Mouse (Mus musculus) stomach, postnatal 0 days (tissue): ENCODE data around the gene Usf3. TPM values are rescaled to one million over a fixed set of nuclear protein-coding genes. Genes with fewer than 3 reads are reported as not detected.

ENCODE experiments used
- ATAC-seq: fragments of 200-750 bp; cut with Nextera tagmentation; 2 replicates; pipeline ENCODE4 v1.8.0; 2017; ENCODE audit not compliant: low FRiP score, low TSS enrichment
- DNase-seq: peaks from one replicate; pipeline ENCODE4 v3.0.0-alpha.2; 2016; ENCODE audit warnings: low spot score
- H3K27ac ChIP-seq: fragments of 300-500 bp; sonication (generic); replicated peaks from 2 replicates; pipeline ENCODE4 v1.5.1; 2014; ENCODE audit warnings: mild to moderate bottlenecking, control low read depth
- H3K27me3 ChIP-seq: fragments of 300-500 bp; sonication (generic); 2 replicates; pipeline ENCODE4 v1.6.1; 2014; ENCODE audit warnings: low read length; ENCODE audit not compliant: control insufficient read depth, insufficient read depth
- H3K36me3 ChIP-seq: fragments of 300-500 bp; sonication (generic); 2 replicates; pipeline ENCODE4 v1.6.1; 2014; ENCODE audit warnings: low read length, mixed read lengths; ENCODE audit not compliant: control insufficient read depth, insufficient read depth
- H3K4me1 ChIP-seq: fragments of 300-500 bp; sonication (generic); replicated peaks from 2 replicates; pipeline ENCODE4 v1.6.1; 2014; ENCODE audit warnings: antibody characterized with exemption; ENCODE audit not compliant: control insufficient read depth, insufficient read depth
- H3K4me2 ChIP-seq: fragments of 300-500 bp; sonication (generic); replicated peaks from 2 replicates; pipeline ENCODE4 v1.6.1; 2014; ENCODE audit warnings: low read depth, mild to moderate bottlenecking, control low read depth, moderate library complexity
- H3K4me3 ChIP-seq: fragments of 300-500 bp; sonication (generic); 2 replicates; pipeline ENCODE4 v1.5.1; 2014; ENCODE audit warnings: low read depth, low read length, control low read depth
- H3K9ac ChIP-seq: fragments of 300-500 bp; sonication (generic); 2 replicates; pipeline ENCODE4 v1.6.1; 2014; ENCODE audit warnings: mild to moderate bottlenecking, low read length, control low read depth, mixed read lengths
- H3K9me3 ChIP-seq: fragments of 300-500 bp; sonication (generic); 2 replicates; pipeline ENCODE4 v1.6.1; 2016; ENCODE audit warnings: low read length; ENCODE audit not compliant: control insufficient read depth
- CTCF ChIP-seq: IDR thresholded peaks from 2 replicates; pipeline ENCODE4 v1.5.1; 2016; ENCODE audit warnings: antibody characterized with exemption, low read depth, mild to moderate bottlenecking, moderate library complexity
- EP300 ChIP-seq: optimal IDR thresholded peaks from 2 replicates; pipeline ENCODE3; 2016; ENCODE audit warnings: antibody characterized with exemption
- WGBS: fragments of 180-500 bp; shearing (Covaris S2); extraction: QIAGEN DNeasy Blood & Tissue Kit; methylation state at CpG from one replicate; pipeline ENCODE4 v1.1.7; 2014; 5-methylcytosine and 5-hydroxymethylcytosine counted together
- polyA plus RNA-seq: library from polyadenylated mRNA; unstranded; fragments of >200 nt; fragmentation: Nextera tagmentation; extraction: Ambion mirVana; gene quantifications from 2 replicates; pipeline ENCODE4 v1.2.1, GENCODE M21; 2015

Gene Usf3
- polyA plus RNA-seq, result 1.8 and 2.0 TPM in 2 replicates

DNA sequence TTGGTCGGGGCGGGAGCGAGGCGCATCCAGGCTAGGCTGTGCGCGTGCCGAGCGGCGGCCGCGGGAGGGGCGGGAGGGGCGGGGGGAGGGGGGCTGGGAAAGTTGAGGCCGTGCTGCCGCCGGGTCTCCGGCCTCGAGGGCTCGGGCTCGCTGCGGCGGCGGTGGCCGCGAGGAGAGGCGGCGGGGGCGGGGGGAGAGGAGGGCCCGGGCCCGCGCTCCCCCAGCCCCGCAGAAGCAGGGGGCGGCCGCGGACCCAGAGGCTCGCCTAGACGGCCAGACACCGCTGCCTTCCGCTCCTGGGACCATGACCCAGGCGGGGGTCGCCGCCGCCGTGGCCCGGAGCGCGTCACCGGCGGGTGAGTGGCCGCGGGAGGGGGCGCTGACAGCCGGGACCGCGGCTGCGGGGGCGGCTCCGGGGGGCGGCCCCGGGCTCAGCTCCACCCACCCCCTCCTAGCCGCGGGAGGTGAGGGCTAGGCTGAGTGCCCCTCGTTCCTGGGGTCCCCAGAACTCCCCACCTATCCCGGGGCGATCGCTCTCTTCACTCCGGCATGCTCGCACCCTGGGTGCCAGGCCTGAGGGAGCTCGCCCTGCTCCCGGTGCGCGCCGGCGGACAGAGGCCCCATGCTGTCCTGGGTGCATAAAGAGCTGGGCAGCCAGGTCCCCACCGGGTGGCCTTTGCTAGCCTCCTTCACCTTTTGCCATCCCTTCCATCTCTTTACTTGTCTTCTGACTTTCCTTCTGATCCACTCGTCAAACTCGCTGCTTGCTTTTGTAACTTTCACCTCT is at the start of gene Usf3:
Gene Usf3, plus strand, starts transcription at position 92 of the 787 bp plus-strand sequence.
- Histone ChIP-seq H3K9ac (peak within 1 kb of the TSS; percentile 97), H3K9me3 (no peaks in the 10 kb centered on the region), H3K27ac (peak within 1 kb of the TSS; percentile 97), H3K27me3 (no peaks in the 10 kb centered on the region), H3K36me3 (no peaks in the 10 kb centered on the region), H3K4me1 (peaks cover 3% of the 10 kb centered on the region; the same call in 1 of the 2 replicates), H3K4me3 (peak within 1 kb of the TSS; percentile 93), H3K4me2 (peak within 1 kb of the TSS; percentile 84)
- TF ChIP-seq CTCF (no peak), EP300 (no peak)
- DNase-seq, result peak; percentile 63
- ATAC-seq, result peak; percentile 36
- WGBS, result 1% methylated on average over 34 of the region's 77 CpGs

GRCm38 (mm10) chr16:44123786-44124185 is 49.3 kb upstream of the Usf3 start:
- no peaks in the 10 kb centered on the region for H3K27me3 ChIP-seq
- H3K4me1 ChIP-seq, result no peaks in the 10 kb centered on the region; the same call in 1 of the 2 replicates
- H3K9ac ChIP-seq, result no peak overlapping the region
- no peak overlapping the region for H3K4me2 ChIP-seq
- DNase-seq (no peak), ATAC-seq (no peak)
- H3K9me3 ChIP-seq, result no peaks in the 10 kb centered on the region
- WGBS, result 70% methylated on average over 2 of the region's 2 CpGs
- no peak overlapping the region for H3K27ac ChIP-seq
- H3K36me3 ChIP-seq, result no peaks in the 10 kb centered on the region
- H3K4me3 ChIP-seq, result no peak overlapping the region
- TF ChIP-seq EP300, result no peak
- no peak for TF ChIP-seq CTCF

DNA sequence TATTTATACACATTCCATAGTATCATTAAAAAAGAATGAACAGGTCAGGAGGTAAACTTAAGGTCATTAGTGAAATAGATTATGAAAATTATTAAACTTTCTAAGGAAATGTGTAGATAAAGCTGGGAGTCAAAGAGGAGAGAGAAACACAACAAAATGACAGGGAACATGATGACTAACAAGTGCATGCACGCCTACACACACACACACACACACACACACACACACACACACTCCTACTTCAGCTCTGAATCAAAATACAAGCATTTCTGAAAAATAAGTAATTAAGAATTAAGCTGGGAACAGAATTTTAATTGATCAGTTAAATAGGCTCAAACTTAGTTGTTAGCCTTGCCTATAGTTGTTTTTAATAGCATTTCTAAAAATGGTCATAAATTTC is 48.3 kb upstream of the Usf3 start:
- H3K9me3 ChIP-seq, result no peaks in the 10 kb centered on the region
- DNase-seq, result no peak
- 67% methylated on average over 1 of the region's 1 CpGs for WGBS

DNA sequence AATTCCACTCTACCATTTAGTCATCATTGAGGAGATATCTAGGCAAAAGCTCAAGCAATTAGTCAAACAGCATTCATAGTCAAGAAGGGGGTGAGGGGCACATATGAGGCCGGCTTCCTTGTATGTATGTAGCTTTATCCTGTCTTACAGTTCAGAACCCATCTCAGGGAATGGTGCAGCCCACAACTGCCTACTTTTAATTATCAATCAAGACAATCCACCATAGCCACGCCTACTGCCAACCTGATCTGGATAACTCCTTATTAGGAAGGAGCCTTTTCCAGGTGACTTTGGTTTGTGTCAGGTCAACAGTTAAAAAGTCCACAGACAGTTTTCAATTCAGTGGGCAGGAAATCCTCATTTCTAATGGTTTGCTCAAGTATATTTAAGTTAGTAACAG is 47.6 kb upstream of the Usf3 start:
- TF ChIP-seq EP300 (no peak), CTCF (no peak)
- H3K27me3 ChIP-seq, result no peaks in the 10 kb centered on the region
- H3K4me3 ChIP-seq, result no peak overlapping the region
- DNase-seq (no peak), ATAC-seq (no peak)
- H3K36me3 ChIP-seq, result no peaks in the 10 kb centered on the region
- no peak overlapping the region for H3K27ac ChIP-seq
- H3K9ac ChIP-seq, result no peak overlapping the region
- H3K4me2 ChIP-seq, result no peak overlapping the region
- 85% methylated on average over 2 of the region's 2 CpGs for WGBS
- H3K9me3 ChIP-seq, result no peaks in the 10 kb centered on the region
- no peaks in the 10 kb centered on the region for H3K4me1 ChIP-seq

More for the DNA sequence above, 48.3 kb upstream of the Usf3 start:
- TF ChIP-seq CTCF (no peak), EP300 (no peak)
- no peak overlapping the region for H3K9ac ChIP-seq
- no peak overlapping the region for H3K4me3 ChIP-seq
- ATAC-seq, result no peak
- no peaks in the 10 kb centered on the region for H3K4me1 ChIP-seq
- no peak overlapping the region for H3K4me2 ChIP-seq
- H3K27ac ChIP-seq, result no peak overlapping the region
- no peaks in the 10 kb centered on the region for H3K27me3 ChIP-seq
- no peaks in the 10 kb centered on the region for H3K36me3 ChIP-seq

- 62% methylated on average over 4 of the region's 4 CpGs for WGBS
- Histone ChIP-seq H3K4me2 (no peak overlapping the region), H3K4me3 (no peak overlapping the region), H3K36me3 (no peaks in the 10 kb centered on the region), H3K9ac (no peak overlapping the region), H3K27ac (no peak overlapping the region), H3K4me1 (no peaks in the 10 kb centered on the region), H3K9me3 (no peaks in the 10 kb centered on the region), H3K27me3 (no peaks in the 10 kb centered on the region)
- no peak for ATAC-seq
- no peak for DNase-seq
- TF ChIP-seq CTCF, result no peak
Measured at GRCm38 (mm10) chr16:44126437-44126836, 46.6 kb upstream of the Usf3 start.

DNA sequence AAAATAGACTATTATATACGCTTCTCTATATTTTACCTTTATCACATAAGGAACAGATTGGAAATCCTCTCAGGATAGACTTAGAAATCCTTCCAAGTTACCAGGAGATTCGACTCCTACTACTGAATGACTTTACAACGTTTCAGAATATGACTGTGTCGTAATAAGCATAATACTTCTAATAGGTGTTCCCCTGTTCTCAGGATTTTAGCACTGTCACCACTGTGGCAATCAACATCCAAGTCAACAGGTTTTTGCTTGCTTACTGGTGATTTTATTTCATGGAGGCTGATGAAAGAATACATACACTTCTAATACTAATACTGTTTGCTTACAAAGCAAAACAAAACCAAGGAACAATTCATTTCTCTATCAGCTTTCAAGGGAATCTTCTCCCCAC is 40.7 kb upstream of the Usf3 start:
- Histone ChIP-seq H3K9ac (no peak overlapping the region), H3K4me3 (no peak overlapping the region), H3K36me3 (no peaks in the 10 kb centered on the region), H3K27me3 (no peaks in the 10 kb centered on the region), H3K9me3 (no peaks in the 10 kb centered on the region), H3K4me2 (no peak overlapping the region), H3K4me1 (no peaks in the 10 kb centered on the region), H3K27ac (no peak overlapping the region)
- DNase-seq (no peak), ATAC-seq (no peak)
- WGBS, result 69% methylated on average over 4 of the region's 4 CpGs
- no peak for TF ChIP-seq EP300
- TF ChIP-seq CTCF, result no peak
